8 mouse cellular contexts compared by ENCODE assay signal in genomic region chr15:98602191-98602881, GRCm38 (mm10). TPM values are rescaled to one million over a fixed set of nuclear protein-coding genes. Genes with fewer than 3 reads are reported as not detected.
A peak's percentile ranks its signal among the peaks of the same experiment; 100 is the strongest.
DNase-seq lines count a peak whose midpoint lies in the region; ATAC-seq lines count a peak whose summit lies in the region.

No protein-coding gene starts in this region.

- H3K4me1 ChIP-seq in hindbrain, embryonic 10.5 days (replicated peaks) = peaks cover 35% of the 10 kb centered on the region
- no peaks in the 10 kb centered on the region; the same call in 1 of the 2 replicates for H3K4me1 ChIP-seq in hindbrain, embryonic 11.5 days (replicated peaks; ENCODE audit: control insufficient read depth, insufficient read depth, low read length)
- H3K4me1 ChIP-seq in heart, embryonic 13.5 days = peaks cover 79% of the 10 kb centered on the region
- peaks cover 30% of the 10 kb centered on the region; the same call in 1 of the 2 replicates for H3K4me1 ChIP-seq in stomach, embryonic 14.5 days (ENCODE audit: control insufficient read depth, insufficient read depth, low read length)

- H3K4me2 ChIP-seq in hindbrain, embryonic 11.5 days (replicated peaks; ENCODE audit: low read depth, low read length) = no peak overlapping the region
- H3K4me2 ChIP-seq in heart, embryonic 13.5 days = peak overlapping the region; percentile 87
- H3K4me2 ChIP-seq in stomach, embryonic 14.5 days (replicated peaks; ENCODE audit: low read depth, low read length) = peak overlapping the region; percentile 44

- H3K4me3 ChIP-seq in hindbrain, embryonic 10.5 days = peak overlapping the region; percentile 16; the same call in 1 of the 2 replicates
- H3K4me3 ChIP-seq in hindbrain, embryonic 11.5 days (ENCODE audit: low read depth, low read length) = no peak overlapping the region
- peak overlapping the region; percentile 54 for H3K4me3 ChIP-seq in heart, embryonic 13.5 days
- peak overlapping the region; percentile 17 for H3K4me3 ChIP-seq in stomach, embryonic 14.5 days (ENCODE audit: low read depth, low read length)

- H3K27me3 ChIP-seq in hindbrain, embryonic 10.5 days (ENCODE audit: insufficient read depth, poor library complexity, severe bottlenecking) = no peaks in the 10 kb centered on the region
- H3K27me3 ChIP-seq in hindbrain, embryonic 11.5 days (ENCODE audit: control insufficient read depth, insufficient read depth, low read length) = no peaks in the 10 kb centered on the region
- H3K27me3 ChIP-seq in heart, embryonic 13.5 days (replicated peaks) = no peaks in the 10 kb centered on the region
- no peaks in the 10 kb centered on the region for H3K27me3 ChIP-seq in stomach, embryonic 14.5 days (ENCODE audit: control insufficient read depth, insufficient read depth, low read length)

- no peak overlapping the region for H3K9ac ChIP-seq in hindbrain, embryonic 11.5 days (ENCODE audit: low read depth, low read length)
- peak overlapping the region; percentile 82 for H3K9ac ChIP-seq in heart, embryonic 13.5 days
- H3K9ac ChIP-seq in stomach, embryonic 14.5 days (replicated peaks; ENCODE audit: low read depth, low read length) = no peak overlapping the region

- H3K36me3 ChIP-seq in hindbrain, embryonic 10.5 days = peaks cover 91% of the 10 kb centered on the region
- peaks cover 10% of the 10 kb centered on the region for H3K36me3 ChIP-seq in hindbrain, embryonic 11.5 days (ENCODE audit: control insufficient read depth, insufficient read depth, low read length)
- H3K36me3 ChIP-seq in heart, embryonic 13.5 days = peaks cover 71% of the 10 kb centered on the region
- peaks cover 45% of the 10 kb centered on the region for H3K36me3 ChIP-seq in stomach, embryonic 14.5 days (ENCODE audit: control insufficient read depth, insufficient read depth, low read length)

- no peak for DNase-seq in hindbrain, embryonic 10.5 days (ENCODE audit: low spot score)
- no peak for DNase-seq in hindbrain, embryonic 11.5 days (ENCODE audit: low spot score)
- peak; percentile 19 to 38 for DNase-seq in adrenal gland, postnatal 36 days
- DNase-seq in kidney, postnatal 14 days = peak; percentile 59
- no peak for DNase-seq in cerebellum, postnatal 25 days
- DNase-seq in right cerebral cortex, postnatal 4 days = no peak

- no peaks in the 10 kb centered on the region for H3K9me3 ChIP-seq in hindbrain, embryonic 10.5 days
- no peaks in the 10 kb centered on the region for H3K9me3 ChIP-seq in hindbrain, embryonic 11.5 days (ENCODE audit: control insufficient read depth, low read length)
- no peaks in the 10 kb centered on the region for H3K9me3 ChIP-seq in heart, embryonic 13.5 days
- no peaks in the 10 kb centered on the region for H3K9me3 ChIP-seq in stomach, embryonic 14.5 days (ENCODE audit: control insufficient read depth, low read depth, low read length)

- ATAC-seq in hindbrain, embryonic 11.5 days (ENCODE audit: low FRiP score) = no peak
- ATAC-seq in heart, embryonic 13.5 days (ENCODE audit: extremely low read depth, insufficient number of reproducible peaks, low FRiP score, low TSS enrichment) = peak; percentile 38; the same call in 1 of the 2 replicates
- 0 out of 2 replicates have a peak, but pooled peaks have one; percentile 16 for ATAC-seq in stomach, embryonic 14.5 days (ENCODE audit: insufficient number of reproducible peaks, insufficient read depth, low FRiP score, low read depth)

- 57% methylated on average over 13 of the region's 13 CpGs for WGBS in hindbrain, embryonic 10.5 days
- WGBS in hindbrain, embryonic 11.5 days = 69% methylated on average over 13 of the region's 13 CpGs
- 10% methylated on average over 13 of the region's 13 CpGs for WGBS in heart, embryonic 13.5 days
- 38% methylated on average over 13 of the region's 13 CpGs for WGBS in stomach, embryonic 14.5 days

- peak overlapping the region; percentile 13; the same call in 1 of the 2 replicates for H3K27ac ChIP-seq in hindbrain, embryonic 10.5 days
- no peak overlapping the region for H3K27ac ChIP-seq in hindbrain, embryonic 11.5 days (ENCODE audit: low read depth, low read length)
- peak overlapping the region; percentile 99 for H3K27ac ChIP-seq in heart, embryonic 13.5 days (replicated peaks)
- H3K27ac ChIP-seq in stomach, embryonic 14.5 days (ENCODE audit: low read length) = peak overlapping the region; percentile 74

RNA-seq across cellular contexts. Expression of gene Adcy6, which starts 7.5 kb away (rescaled TPM):
- polyA plus RNA-seq in hindbrain, embryonic 10.5 days (2016; fragmentation: Nextera tagmentation; extraction: Ambion mirVana) = 11.6 and 12.0 TPM in 2 replicates
- polyA plus RNA-seq in hindbrain, embryonic 11.5 days (2014; fragmentation: Nextera tagmentation; extraction: Ambion mirVana) = 12.4 and 17.3 TPM in 2 replicates
- 10 to 100 TPM; 43.8 to 62.6 TPM for total RNA-seq in adrenal gland, postnatal 36 days (2021)
- polyA plus RNA-seq in heart, embryonic 13.5 days (2015; fragmentation: Nextera tagmentation; extraction: Ambion mirVana) = 29.0 and 32.4 TPM in 2 replicates
- polyA plus RNA-seq in stomach, embryonic 14.5 days (2014; fragmentation: Nextera tagmentation; extraction: Ambion mirVana) = 21.9 and 23.0 TPM in 2 replicates

RNA-seq across cellular contexts. Expression of gene Cacnb3, which starts 28.3 kb away (rescaled TPM):
- polyA plus RNA-seq in hindbrain, embryonic 10.5 days (2016; fragmentation: Nextera tagmentation; extraction: Ambion mirVana) = 38.8 and 58.6 TPM in 2 replicates
- polyA plus RNA-seq in hindbrain, embryonic 11.5 days (2014; fragmentation: Nextera tagmentation; extraction: Ambion mirVana) = 41.3 and 42.9 TPM in 2 replicates
- 10 to 100 TPM; 10.2 to 13.3 TPM for total RNA-seq in adrenal gland, postnatal 36 days (2021)
- polyA plus RNA-seq in heart, embryonic 13.5 days (2015; fragmentation: Nextera tagmentation; extraction: Ambion mirVana) = 9.5 and 10.8 TPM in 2 replicates
- 34.4 TPM in 2 replicates for polyA plus RNA-seq in stomach, embryonic 14.5 days (2014; fragmentation: Nextera tagmentation; extraction: Ambion mirVana)

RNA-seq across cellular contexts. Expression of gene 4930415O20Rik, which starts 31.5 kb away (rescaled TPM):
- polyA plus RNA-seq in hindbrain, embryonic 10.5 days (2016; fragmentation: Nextera tagmentation; extraction: Ambion mirVana) = not detected in 2 replicates
- not detected in 2 replicates for polyA plus RNA-seq in hindbrain, embryonic 11.5 days (2014; fragmentation: Nextera tagmentation; extraction: Ambion mirVana)
- 1 to 10 TPM in 1 of 2 experiments, under 1 TPM in 1; 0.83 to 1.1 TPM for total RNA-seq in adrenal gland, postnatal 36 days (2021)
- polyA plus RNA-seq in heart, embryonic 13.5 days (2015; fragmentation: Nextera tagmentation; extraction: Ambion mirVana) = 0.29 and 0.48 TPM in 2 replicates
- not detected in 2 replicates for polyA plus RNA-seq in stomach, embryonic 14.5 days (2014; fragmentation: Nextera tagmentation; extraction: Ambion mirVana)

RNA-seq across cellular contexts. Expression of gene Ccnt1, which starts 31.6 kb away (rescaled TPM):
- 53.7 and 57.6 TPM in 2 replicates for polyA plus RNA-seq in hindbrain, embryonic 10.5 days (2016; fragmentation: Nextera tagmentation; extraction: Ambion mirVana)
- polyA plus RNA-seq in hindbrain, embryonic 11.5 days (2014; fragmentation: Nextera tagmentation; extraction: Ambion mirVana) = 63.8 and 67.8 TPM in 2 replicates
- 10 to 100 TPM; 55.6 to 67.1 TPM for total RNA-seq in adrenal gland, postnatal 36 days (2021)
- polyA plus RNA-seq in heart, embryonic 13.5 days (2015; fragmentation: Nextera tagmentation; extraction: Ambion mirVana) = 35.2 and 35.8 TPM in 2 replicates
- polyA plus RNA-seq in stomach, embryonic 14.5 days (2014; fragmentation: Nextera tagmentation; extraction: Ambion mirVana) = 60.0 and 61.2 TPM in 2 replicates

Comparison
In these comparisons a context has a peak if more than half of its experiments do, and no peak if none do; other contexts are left out.
1. DNase-seq: peak in adrenal gland, postnatal 36 days (2 of 2) and kidney, postnatal 14 days (single experiment); none in hindbrain, embryonic 10.5 days (single experiment), hindbrain, embryonic 11.5 days (single experiment), cerebellum, postnatal 25 days (0 of 2) and right cerebral cortex, postnatal 4 days (single experiment).